Mouse (Mus musculus) cerebellum, postnatal 4 days (tissue): ENCODE results near the gene Arrb1.
"Not testable (repeated sequence)": the region's sequence is repeated elsewhere in the genome, so short reads cannot be mapped to it uniquely, and the experiment has no call there.

ENCODE experiments used
- DNase-seq, 2 experiments: peaks; one replicate each; pipeline ENCODE4 v3.0.0; 2022; ENCODE audit warnings: low spot score in 2 of 2, mixed read lengths in 1 of 2

Arrb1 gene

DNA sequence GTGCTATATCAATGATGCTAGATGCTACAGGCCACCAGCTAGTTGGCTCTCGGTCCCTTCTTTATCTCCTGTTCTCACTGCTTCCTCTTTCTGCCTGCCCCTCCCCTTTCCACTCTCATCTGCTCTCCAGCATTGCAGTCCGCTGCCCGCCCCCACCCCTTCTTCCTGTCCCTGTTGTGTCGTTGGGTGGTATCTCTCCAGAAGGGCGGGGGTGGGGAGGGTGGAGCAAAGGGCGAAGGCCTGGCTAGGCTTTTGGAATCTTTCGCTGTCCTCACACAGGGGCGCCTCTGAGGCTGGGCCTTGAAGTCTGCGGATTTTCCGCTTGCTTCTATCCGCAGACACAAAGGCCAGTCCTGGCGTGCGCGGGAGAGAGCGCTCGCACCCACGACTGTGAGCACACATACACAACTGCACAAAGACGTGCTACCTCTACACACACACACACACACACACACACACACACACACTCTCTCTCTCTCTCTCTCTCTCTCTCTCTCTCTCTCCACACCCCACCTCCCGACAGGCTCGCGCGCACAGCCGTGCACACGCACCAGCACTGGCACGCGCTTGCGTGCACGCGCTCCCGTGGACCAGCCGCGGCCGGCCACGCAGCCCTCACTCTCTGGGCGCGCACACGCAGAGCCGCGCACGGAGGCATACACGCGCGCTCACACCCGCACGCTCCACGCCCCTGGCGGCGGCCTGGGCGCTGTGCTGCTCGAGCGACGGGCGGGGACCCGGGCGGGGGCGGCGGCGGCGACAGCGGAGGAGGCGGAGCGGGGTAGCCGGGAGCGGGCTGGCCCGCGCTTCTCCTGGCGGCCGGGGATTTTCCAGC lies at the start of gene Arrb1:
Gene Arrb1, plus strand, starts transcription at position 566 of the 835 bp plus-strand sequence.
- DNase-seq: peak; percentile 66 to 86

DNA sequence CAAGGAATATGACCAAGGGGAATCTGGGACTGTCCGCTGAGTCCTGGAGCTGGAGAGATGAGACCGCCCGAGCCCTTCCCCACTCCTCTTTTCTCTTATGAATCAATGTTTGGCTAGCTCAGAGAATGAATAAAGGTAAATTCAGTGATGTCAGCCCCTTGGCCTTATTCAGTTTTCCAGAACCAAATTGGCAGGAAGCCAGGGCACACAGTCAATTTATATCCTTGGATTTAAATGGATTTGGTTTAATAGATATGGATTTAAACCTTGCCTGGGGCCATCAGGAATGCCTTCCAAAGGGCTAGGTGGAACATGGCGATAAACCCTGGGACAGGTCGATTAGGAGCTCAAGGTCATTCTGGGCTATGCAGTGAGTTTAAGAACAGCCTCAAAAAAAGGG lies 45.6 kb upstream of the Arrb1 start:
- no peak for DNase-seq

DNA sequence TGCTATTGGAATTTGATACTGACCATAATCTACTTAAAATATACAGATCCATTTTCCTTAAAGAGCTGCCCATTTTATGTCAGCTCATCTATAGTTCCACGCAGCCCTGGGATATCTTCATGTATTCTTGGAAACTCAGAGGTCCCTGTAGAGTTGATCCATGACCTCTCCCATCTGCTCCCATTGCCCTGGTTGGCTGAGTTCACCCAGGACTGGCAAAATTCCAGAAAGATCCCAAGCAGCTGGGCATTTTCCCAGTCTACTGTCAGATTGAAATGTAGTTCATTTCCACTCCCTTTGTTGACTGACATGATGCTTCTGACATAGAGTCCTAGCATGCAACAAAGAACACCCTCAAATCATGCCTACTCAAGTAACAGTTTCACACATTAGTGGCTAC lies 36.1 kb upstream of the Arrb1 start:
- DNase-seq: peak in 1 of 2 experiments; percentile 53

DNA sequence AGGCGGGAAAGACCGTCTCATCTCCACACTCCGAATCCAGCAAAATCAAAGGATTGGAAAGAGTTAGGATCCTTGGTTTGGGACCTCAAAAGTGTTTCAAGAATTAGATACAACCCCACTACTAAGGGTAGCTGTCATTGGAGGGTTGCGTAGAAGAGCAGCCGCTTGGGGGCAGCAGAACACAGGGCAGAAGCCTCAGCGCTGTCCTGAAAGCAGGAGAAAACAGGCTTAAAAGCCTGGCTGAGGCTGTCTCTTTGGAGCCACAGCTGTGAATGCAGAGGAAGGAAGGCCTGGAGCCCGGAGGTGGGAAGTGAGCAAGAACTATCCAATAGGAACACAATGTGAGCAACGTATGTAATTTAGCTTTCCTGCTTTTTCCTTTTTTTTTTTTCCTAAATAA lies 35.1 kb upstream of the Arrb1 start:
- DNase-seq: peak; percentile 72 to 83

DNA sequence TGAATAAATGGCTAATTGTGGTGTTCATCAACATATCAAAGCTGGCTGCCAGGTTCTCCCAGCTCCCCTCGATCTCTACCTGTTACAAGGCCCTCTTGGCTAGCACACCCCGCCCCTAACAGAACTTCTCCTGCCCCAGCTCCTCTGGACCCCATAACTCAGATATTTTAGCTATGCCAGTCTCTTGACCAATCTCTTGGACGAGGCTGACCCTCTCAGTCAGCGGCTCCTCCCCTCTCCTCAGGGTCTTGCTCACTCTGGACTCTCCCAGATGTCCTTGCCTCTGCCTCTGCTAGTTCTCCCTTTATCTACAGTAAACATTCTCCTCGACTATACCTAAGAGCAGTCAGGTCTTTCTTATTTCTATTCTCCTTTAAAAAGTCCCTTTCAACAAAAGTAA lies 34.6 kb upstream of the Arrb1 start:
- DNase-seq: no peak

DNA sequence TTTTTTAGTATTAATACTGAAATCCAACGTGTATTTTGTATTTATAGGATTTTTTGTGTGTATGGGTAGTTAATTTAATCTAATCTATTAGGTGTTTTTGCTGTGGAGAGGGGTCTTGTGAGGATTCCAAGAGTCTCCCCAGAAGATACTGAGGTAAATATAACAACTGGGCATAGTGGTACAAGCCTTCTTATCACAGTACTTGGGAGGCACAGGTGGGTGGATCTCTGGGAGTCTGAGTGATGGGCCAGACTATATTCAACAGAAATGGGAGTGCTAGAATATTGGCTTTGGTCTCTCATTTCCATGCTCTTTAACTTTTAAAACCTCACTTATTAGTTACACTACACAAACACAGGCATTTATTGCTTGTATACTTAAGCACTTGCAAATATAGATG lies 34.1 kb upstream of the Arrb1 start:
- DNase-seq: no peak

DNA sequence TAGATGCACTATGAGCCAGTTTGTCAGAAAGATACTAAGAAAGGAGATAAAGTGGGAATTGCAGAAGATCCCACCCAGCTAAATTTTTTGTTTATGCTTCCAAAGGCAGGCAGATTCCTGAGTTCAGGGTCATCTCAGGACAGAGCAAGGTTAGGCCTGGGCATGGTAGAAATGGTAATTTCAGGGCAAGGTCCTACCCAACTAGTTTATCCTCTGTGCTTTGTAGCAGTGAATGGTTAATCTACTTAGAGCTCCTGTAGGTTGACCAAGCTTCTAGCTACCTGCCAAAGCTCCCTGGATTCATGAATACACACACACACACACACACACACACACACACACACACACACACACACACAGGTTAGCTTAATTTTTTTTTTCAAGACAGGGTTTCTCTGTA lies 30.7 kb upstream of the Arrb1 start:
- no peak for DNase-seq

DNA sequence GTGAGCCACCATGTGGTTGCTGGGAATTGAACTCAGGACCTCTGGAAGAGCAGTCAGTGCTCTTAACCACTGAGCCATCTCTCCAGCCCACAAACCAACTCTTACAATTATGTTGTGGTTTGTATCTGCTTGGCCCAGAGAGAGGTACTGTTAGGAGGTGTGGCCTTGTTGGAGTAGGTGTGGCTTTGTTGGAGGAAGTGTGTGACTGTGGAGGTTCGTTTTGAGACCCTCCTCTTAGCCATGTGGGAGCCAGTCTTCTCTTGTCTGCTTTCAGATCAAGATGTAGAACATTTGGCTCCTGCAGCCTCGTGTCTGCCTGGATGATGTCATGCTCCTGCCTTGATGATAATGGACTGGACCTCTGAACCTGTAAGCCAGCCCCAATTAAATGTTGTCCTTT lies 27.1 kb upstream of the Arrb1 start:
- not testable (repeated sequence) for DNase-seq

DNA sequence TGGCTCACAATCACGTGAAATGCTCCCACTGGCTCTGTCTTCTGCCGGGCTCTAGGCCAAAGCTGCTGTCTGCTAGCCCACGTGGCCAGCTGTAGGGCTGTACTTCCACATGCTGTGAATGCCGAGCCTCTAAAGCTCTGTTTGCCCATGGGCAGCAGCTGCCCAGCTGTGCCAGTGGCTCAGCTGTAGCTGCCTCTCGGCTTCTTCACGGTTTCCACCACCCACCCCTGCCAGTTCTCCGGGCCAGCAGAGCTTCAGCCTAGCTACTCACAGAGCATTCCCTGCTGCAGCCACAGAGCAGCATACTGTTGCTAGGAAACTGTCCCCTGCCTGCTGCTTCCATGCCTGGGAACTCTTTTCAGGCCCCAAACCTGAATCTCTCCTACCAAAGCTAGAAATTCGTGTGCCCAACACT lies 25.2 kb upstream of the Arrb1 start:
- peak; percentile 38 to 59 for DNase-seq

DNA sequence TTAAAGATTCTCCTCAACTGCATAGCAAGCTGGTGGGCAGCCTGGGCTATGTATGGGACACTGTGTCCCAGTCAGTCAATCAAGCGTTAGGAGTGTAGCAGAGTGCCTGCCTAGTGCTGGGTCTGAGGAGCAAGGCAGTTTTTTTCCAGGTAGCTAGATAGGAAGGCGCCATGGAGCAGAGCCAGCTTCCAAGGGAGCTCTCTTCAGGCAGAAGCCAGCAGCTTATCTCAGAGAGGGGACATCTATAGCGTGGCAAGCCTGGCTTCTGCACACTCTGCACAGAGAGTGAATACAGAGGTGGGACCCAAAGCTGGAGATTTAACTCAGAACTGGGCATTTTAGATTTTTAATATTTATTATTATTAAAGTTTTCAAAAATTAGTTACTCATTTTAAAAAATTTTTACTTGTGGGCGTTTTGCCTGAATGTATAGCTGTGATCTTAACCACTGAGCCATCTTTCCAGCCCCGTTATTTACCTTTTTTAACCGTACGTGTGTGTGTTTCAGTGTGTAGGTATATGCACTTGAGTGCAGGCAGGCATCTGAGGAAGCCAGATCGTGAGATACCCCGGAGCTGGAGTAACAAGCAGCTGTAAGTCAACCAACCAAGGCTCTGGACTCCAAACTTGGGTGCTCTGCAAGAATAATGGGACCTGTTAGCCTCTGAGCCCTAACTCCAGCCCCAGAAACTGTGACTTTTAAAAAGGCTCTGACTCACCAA lies 19.0 kb upstream of the Arrb1 start:
- no peak for DNase-seq

DNA sequence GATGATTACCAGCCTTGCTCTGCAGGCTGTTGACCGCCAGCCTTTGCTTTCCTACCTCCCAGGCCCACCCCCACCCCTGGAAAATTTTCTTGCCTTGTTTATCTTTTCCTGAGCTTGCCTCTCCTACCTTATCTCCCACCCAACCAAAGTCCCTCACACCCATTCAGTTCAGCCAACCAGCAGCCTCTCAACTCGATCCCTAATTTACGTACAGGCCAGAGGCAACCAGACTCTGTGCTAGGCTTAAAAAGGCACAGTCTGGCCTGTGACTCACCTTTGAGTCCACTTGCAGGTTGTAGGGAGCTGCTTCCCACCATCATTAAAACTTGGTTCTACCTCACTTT lies 18.5 kb upstream of the Arrb1 start:
- DNase-seq: no peak

DNA sequence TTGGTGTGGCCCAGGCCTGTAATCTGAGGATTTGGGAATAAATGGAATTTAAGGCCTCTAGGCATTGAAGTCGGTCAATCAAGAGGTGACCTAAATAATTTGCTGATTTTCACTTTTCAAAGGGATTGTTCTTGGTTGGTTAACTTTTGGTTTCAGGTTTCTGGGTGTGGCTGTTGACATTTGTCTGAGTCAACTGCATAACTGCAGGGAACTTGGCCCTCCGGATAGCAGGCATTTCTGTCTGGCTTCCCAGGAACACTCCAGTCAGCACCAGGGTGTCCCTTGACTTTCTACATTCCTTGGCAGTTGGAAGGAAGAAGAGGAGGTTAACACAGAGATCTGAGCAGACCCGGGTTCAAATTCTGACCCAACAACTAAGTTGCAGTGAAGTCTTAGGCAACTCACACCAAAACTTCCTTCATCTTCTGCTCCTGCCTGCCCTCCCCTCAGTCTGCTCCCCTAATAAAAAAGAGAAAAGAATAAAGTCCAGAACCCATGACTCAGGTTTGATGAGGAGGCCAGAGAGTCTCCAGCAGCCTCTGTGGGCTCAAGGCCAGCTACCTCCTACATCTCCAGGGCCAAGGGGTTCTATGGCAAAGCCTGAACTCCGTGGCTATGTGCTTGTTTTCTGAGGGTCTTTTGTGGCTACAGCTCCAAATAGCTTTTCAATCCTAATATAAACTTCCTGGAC lies 16.2 kb upstream of the Arrb1 start:
- DNase-seq: no peak

DNA sequence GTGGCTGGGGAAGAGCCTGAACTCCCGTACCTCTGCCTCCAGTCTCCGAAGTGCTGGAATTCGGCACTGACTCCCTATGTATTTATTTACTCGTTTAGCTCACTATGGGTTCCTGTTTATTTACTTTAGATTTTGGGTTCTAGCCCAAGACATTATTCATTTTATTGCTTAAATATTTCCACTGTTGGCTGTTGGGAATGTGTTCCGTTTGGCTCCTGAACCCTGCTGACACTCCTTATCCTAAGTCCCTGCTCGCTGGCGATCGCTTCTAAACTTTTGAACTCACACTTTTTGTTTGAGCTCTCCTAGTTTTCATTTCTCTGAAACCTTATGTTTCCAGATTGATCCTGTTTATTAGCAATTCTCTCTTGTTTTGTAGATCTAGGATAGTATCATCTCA lies 12.1 kb upstream of the Arrb1 start:
- DNase-seq: no peak

DNA sequence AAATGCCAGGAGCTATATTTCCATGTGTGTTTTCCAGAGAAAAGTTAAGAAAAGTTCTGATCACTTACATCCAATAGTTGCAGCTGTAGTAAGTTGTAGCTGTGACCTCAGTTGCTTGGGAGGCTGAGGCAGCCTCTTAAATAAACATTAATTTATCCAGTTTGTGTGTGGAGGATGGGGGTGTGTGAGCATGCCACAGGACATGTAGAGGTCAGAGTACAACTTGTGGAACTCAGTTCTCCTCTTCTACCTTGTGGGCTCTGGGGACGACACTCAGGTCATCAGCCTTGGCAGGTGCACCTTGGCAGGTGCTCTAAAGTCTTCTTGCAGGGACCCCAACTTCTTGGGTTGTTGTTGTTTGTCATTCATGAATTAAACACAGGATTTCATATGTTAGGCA lies 11.4 kb upstream of the Arrb1 start:
- DNase-seq: no peak

DNA sequence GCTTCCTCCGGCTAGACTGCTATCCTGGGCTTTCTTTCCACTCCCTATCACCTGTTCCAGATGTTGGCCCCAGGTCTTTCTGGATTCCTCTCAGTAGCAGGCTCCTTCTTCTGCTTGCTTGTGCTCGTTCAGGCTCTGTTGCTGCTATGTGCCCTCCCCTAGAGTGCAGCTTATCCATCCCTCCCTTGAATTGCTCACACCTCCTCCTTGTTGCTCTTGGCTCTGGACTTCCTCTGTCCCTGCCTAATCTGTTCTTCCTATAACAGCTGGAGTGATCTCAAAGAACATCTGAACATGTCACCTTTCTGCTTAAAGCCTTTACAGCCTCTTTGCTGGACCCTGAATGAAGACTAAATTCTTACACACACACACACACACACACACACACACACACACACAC lies 6.7 kb upstream of the Arrb1 start:
- DNase-seq: no peak

DNA sequence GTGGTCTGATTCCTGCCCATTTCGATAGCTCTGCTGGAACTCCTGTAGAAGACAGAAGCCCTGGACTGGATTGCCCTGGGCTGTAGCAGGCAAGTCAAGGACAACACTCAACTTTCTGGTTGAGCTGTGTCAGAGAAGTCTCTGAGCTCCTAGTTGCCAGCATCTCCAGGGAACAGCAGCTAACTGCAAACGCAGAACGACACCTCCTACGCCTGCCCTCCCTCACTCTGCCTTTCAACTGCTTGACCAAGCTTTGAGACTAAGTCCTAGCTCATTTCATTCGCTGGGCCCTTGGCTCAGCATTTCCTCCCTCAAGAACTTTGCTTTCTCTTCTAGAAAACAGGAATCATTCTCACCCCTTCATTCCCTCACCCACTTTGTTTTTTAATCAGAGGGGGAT lies 5.9 kb upstream of the Arrb1 start:
- no peak for DNase-seq

DNA sequence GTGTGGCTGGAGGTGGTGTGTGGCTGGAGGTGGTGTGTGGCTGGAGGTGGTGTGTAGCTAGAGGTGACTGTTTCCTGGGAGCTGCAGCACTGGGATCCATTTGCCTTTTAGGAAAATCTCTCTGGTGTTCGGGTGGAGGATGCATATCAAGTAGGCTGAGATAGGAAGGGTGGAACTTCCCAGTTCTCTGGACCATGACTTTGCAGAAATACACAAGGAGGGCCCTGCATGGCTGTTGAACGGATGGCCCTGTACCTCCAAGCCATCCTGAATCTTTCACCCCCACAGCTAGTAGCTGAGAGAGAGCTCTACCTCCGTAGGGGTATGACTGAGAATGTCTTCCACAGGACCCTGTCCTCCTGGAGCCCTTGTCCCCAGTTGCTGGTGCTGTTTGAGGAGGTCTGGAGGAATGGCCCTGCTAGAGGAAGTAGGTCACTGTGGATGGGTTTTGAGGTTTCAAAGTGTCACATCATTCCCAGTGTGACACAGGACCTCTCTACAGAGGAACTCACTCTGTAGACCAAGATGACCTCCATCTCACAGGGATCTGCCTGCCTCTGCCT lies 3.8 kb upstream of the Arrb1 start:
- DNase-seq: no peak

DNA sequence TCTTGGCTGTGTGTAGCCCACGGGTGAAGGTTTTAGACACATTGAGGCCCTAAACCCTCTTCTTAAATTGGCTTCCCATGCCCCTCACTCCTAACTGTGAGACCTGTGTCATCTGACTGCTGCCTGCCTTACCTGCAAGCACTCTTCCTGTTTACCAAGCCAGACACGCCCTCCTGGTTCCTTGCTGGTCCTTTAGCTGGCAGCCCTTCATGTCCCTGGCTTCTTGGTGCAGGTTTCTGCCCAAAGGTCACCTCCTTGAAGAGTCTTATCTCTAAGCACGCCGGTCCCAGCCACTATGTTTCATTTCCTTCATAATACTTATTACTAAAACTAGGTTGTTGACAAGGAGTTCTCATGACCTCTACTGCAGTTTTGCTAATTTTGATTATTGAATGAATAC lies 2.7 kb upstream of the Arrb1 start:
- DNase-seq: no peak

DNA sequence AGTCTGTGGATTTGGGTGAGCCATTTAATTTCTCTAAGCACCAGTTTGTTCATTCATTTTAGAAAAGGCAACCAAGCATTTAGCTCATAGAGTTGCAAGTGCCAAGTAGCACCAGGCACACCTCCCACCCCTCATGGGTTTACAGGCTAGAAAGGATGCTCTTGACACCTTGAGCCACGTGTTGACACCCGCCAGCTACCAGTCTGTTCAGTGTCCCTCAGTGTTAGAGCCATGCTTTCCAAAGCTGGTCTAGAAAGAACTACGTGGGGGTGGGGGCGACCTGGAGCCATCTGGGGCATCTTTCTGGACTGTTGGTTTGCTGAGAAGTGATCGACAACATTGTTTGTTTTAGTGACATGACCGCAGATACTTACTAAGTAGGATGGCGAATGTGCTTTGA lies 1.7 kb upstream of the Arrb1 start:
- no peak for DNase-seq

DNA sequence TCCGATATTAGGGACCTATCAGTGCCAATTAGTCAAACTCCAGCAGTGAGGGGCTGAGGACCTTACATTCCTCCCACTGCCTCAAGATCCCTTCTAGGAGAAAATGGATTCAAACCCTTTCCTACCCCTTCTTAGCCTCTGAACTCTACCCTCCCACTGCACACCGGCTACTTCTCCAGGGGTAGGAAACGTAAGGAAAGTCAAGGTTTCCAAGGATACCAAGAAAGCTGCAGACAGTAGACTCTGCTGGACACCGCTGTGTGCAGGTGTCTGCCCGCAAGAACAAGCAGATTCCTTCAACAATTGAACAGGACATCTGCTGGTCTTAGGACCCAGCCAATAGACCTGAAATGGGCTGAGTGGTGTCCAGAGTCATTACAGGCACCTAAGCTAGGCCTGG lies 765 bp upstream of the Arrb1 start:
- DNase-seq: no peak

DNA sequence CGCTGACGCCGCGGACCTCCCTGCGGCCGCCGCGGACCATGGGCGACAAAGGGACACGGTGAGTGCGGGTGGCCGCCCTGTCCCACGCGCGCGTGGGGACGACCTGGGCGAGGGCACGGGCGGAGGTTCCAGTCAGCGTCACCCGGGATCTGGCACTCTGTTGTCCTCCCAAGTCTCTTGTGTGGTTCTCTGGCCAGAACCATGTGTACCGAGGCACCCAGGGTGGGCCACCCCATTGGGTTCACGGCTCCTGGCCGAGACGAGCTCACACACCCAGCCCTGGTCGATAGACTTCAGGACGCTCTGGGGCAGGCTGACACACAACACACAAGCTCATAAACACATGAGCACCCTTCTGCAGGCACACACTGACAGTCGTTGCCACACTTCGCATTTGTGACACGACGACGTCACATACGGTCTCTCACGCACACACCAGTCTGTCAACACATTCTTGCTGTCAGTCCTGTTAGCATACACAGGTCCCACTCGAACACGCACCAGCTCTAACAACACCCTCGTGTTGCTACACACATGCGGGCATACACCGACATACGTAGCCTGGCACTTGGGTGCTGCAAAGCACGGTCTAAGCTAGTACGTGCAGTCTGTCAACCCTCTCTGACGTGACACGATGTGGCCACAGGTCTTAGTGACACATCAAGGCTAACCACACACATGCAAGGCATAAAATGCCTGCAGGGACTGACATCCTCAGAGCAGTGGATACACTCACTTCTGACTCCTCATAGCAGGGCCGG lies 655 bp downstream of the Arrb1 start:
- no peak for DNase-seq
